ENCODE assay signal across 9 mouse cellular contexts in the genomic region with DNA sequence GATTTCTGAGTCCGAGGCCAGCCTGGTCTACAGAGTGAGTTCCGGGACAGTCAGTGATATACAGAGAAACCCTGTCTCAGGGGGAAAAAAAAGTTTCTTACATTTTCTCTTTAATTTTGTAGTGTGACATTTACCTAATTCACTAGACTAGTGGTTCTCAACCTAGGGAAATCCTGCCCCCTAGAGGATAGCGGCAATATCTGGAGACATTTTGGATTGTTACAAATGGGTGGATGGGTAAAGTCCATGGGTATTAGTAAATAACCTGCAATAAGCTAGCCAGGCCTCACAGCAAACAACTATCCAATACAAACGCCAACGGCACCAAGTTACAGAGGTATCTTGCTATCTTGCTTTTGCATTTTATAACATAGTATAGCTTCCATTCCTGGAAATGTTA. TPM values are rescaled to one million over a fixed set of nuclear protein-coding genes. Genes with fewer than 3 reads are reported as not detected.
DNase-seq lines count a peak whose midpoint lies in the region; ATAC-seq lines count a peak whose summit lies in the region.
"Had no signal": no experiment of that assay in that cellular context is flagged by ENCODE, and none has a peak within 500 bp of the region (broad histone marks: within the 10 kb centered on the region; RNA-seq: fewer than 3 reads in every experiment).

No protein-coding gene starts in this region.

- 77% methylated on average over 5 of the region's 5 CpGs for WGBS in intestine, embryonic 16.5 days
- WGBS in intestine, embryonic 15.5 days = 72% methylated on average over 5 of the region's 5 CpGs
- WGBS in forebrain, embryonic 11.5 days = 78% methylated on average over 5 of the region's 5 CpGs

- H3K9me3 ChIP-seq in intestine, embryonic 16.5 days (ENCODE audit: control insufficient read depth, low read length) = no peaks in the 10 kb centered on the region
- H3K9me3 ChIP-seq in intestine, embryonic 15.5 days = no peaks in the 10 kb centered on the region
- no peaks in the 10 kb centered on the region for H3K9me3 ChIP-seq in forebrain, embryonic 11.5 days (ENCODE audit: control insufficient read depth, low read length)
- H3K9me3 ChIP-seq: limb, embryonic 12.5 days had no signal

- DNase-seq in CD4-positive, CD25-positive, alpha-beta regulatory T cell, adult 2 months (ENCODE audit: low read depth, low spot score) = peak; percentile 78
- peak; percentile 85 for DNase-seq in NIH3T3 (ENCODE audit: low read depth)
- DNase-seq in embryo, embryonic 10.5 days (ENCODE audit: low spot score) = peak; percentile 72
- peak; percentile 72 to 79 for DNase-seq in kidney, postnatal 36 days
- DNase-seq in natural killer cell, adult 2 months (ENCODE audit: low spot score in 2 of 2) = peak; percentile 59 to 61
- no peak for DNase-seq in forebrain, embryonic 11.5 days (ENCODE audit: low spot score)

- no peak overlapping the region for H3K27ac ChIP-seq in intestine, embryonic 16.5 days (ENCODE audit: low read length)
- H3K27ac ChIP-seq in intestine, embryonic 15.5 days = no peak overlapping the region
- no peak overlapping the region for H3K27ac ChIP-seq in forebrain, embryonic 11.5 days (ENCODE audit: low read depth, low read length)
- H3K27ac ChIP-seq: limb, embryonic 12.5 days had no signal

- no peak overlapping the region for H3K9ac ChIP-seq in intestine, embryonic 16.5 days (ENCODE audit: low read depth, low read length)
- H3K9ac ChIP-seq in intestine, embryonic 15.5 days = no peak overlapping the region
- H3K9ac ChIP-seq in forebrain, embryonic 11.5 days (ENCODE audit: low read length) = no peak overlapping the region
- H3K9ac ChIP-seq: limb, embryonic 12.5 days had no signal

- peak; percentile 38; the same call in 1 of the 2 replicates for ATAC-seq in intestine, embryonic 16.5 days
- ATAC-seq in intestine, embryonic 15.5 days = no peak
- no peak for ATAC-seq in forebrain, embryonic 11.5 days (replicated peaks; ENCODE audit: low FRiP score)

- H3K4me3 ChIP-seq in intestine, embryonic 16.5 days (ENCODE audit: low read length) = no peak overlapping the region
- no peak overlapping the region for H3K4me3 ChIP-seq in intestine, embryonic 15.5 days (replicated peaks)
- H3K4me3 ChIP-seq in forebrain, embryonic 11.5 days (ENCODE audit: low read depth, low read length) = no peak overlapping the region
- H3K4me3 ChIP-seq: limb, embryonic 12.5 days had no signal

- no peaks in the 10 kb centered on the region for H3K27me3 ChIP-seq in intestine, embryonic 16.5 days (replicated peaks; ENCODE audit: control insufficient read depth, insufficient read depth, low read length)
- H3K27me3 ChIP-seq in intestine, embryonic 15.5 days (replicated peaks) = no peaks in the 10 kb centered on the region
- no peaks in the 10 kb centered on the region for H3K27me3 ChIP-seq in forebrain, embryonic 11.5 days (ENCODE audit: control insufficient read depth, insufficient read depth, low read length)
- H3K27me3 ChIP-seq: limb, embryonic 12.5 days had no signal

- H3K4me2 ChIP-seq in intestine, embryonic 16.5 days (ENCODE audit: low read depth, low read length) = no peak overlapping the region
- H3K4me2 ChIP-seq in intestine, embryonic 15.5 days (replicated peaks) = no peak overlapping the region
- no peak overlapping the region for H3K4me2 ChIP-seq in forebrain, embryonic 11.5 days (ENCODE audit: low read depth, low read length, severe bottlenecking)
- H3K4me2 ChIP-seq: limb, embryonic 12.5 days had no signal

- no peaks in the 10 kb centered on the region for H3K36me3 ChIP-seq in intestine, embryonic 16.5 days (ENCODE audit: control insufficient read depth, insufficient read depth, low read length)
- no peaks in the 10 kb centered on the region for H3K36me3 ChIP-seq in intestine, embryonic 15.5 days
- H3K36me3 ChIP-seq in forebrain, embryonic 11.5 days (ENCODE audit: control insufficient read depth, insufficient read depth, low read length) = no peaks in the 10 kb centered on the region; the same call in 1 of the 2 replicates

- H3K4me1 ChIP-seq in intestine, embryonic 16.5 days (ENCODE audit: control insufficient read depth, insufficient read depth, low read length) = no peaks in the 10 kb centered on the region
- no peaks in the 10 kb centered on the region for H3K4me1 ChIP-seq in intestine, embryonic 15.5 days (replicated peaks)
- H3K4me1 ChIP-seq in forebrain, embryonic 11.5 days (replicated peaks; ENCODE audit: control insufficient read depth, insufficient read depth, low read length) = no peaks in the 10 kb centered on the region
- H3K4me1 ChIP-seq: limb, embryonic 12.5 days had no signal

RNA-seq across cellular contexts. Expression of a gene that starts 15.1 kb away (rescaled TPM):
- polyA plus RNA-seq in intestine, embryonic 16.5 days (2015; fragmentation: Nextera tagmentation; extraction: Ambion mirVana) = 7.0 and 7.2 TPM in 2 replicates
- polyA plus RNA-seq in intestine, embryonic 15.5 days (2015; fragmentation: Nextera tagmentation; extraction: Ambion mirVana) = 8.5 and 8.7 TPM in 2 replicates
- 13.1 and 13.3 TPM in 2 replicates for polyA plus RNA-seq in forebrain, embryonic 11.5 days (2014; fragmentation: Nextera tagmentation; extraction: Ambion mirVana)

RNA-seq across cellular contexts. Expression of a gene that starts 27.9 kb away (rescaled TPM):
- polyA plus RNA-seq in intestine, embryonic 16.5 days (2015; fragmentation: Nextera tagmentation; extraction: Ambion mirVana) = 21.3 and 22.8 TPM in 2 replicates
- 20.7 and 21.6 TPM in 2 replicates for polyA plus RNA-seq in intestine, embryonic 15.5 days (2015; fragmentation: Nextera tagmentation; extraction: Ambion mirVana)
- 16.3 TPM in 2 replicates for polyA plus RNA-seq in forebrain, embryonic 11.5 days (2014; fragmentation: Nextera tagmentation; extraction: Ambion mirVana)

RNA-seq across cellular contexts. Expression of a gene that starts 28.0 kb away (rescaled TPM):
- polyA plus RNA-seq in intestine, embryonic 16.5 days (2015; fragmentation: Nextera tagmentation; extraction: Ambion mirVana) = 33.4 and 33.5 TPM in 2 replicates
- polyA plus RNA-seq in intestine, embryonic 15.5 days (2015; fragmentation: Nextera tagmentation; extraction: Ambion mirVana) = 29.6 and 31.3 TPM in 2 replicates
- polyA plus RNA-seq in forebrain, embryonic 11.5 days (2014; fragmentation: Nextera tagmentation; extraction: Ambion mirVana) = 18.9 and 23.6 TPM in 2 replicates
